Mouse (Mus musculus) B cell, adult 2 months (primary cell): Measurements from ENCODE around the gene Tas1r3.
A peak's percentile ranks its signal among the peaks of the same experiment; 100 is the strongest.

Experiments used
- DNase-seq, 2 experiments: peaks; one replicate each; pipeline ENCODE4 v3.0.0; 2022

The Tas1r3 gene

GRCm38 (mm10) chr4:155863001-155863400, at the start of gene Tas1r3:
TSS of gene Tas1r3 (minus strand) at chr4:155863362.
- no peak for DNase-seq

DNA sequence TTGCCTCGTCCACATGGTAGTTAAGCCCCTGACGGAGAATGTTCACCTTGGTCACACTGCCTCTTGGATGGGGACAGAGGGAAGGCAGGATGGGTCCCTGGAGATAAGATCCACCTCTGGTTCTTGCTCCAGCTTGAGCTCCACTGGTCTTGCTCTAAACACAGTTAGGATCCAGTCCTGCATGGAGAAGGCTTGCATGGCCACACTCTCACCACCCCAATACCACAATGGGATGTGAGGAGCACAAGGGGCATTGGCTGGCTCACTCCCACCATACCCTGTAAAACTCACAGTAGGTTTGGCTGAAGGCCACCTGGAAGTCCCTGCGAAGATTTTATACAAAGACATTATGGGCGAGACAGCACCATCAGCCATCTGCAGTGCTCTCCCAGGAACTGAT, 45.6 kb upstream of the Tas1r3 start:
- no peak for DNase-seq

GRCm38 (mm10) chr4:155908281-155908680, 45.1 kb upstream of the Tas1r3 start:
- DNase-seq, result peak in 1 of 2 experiments; percentile 0

DNA sequence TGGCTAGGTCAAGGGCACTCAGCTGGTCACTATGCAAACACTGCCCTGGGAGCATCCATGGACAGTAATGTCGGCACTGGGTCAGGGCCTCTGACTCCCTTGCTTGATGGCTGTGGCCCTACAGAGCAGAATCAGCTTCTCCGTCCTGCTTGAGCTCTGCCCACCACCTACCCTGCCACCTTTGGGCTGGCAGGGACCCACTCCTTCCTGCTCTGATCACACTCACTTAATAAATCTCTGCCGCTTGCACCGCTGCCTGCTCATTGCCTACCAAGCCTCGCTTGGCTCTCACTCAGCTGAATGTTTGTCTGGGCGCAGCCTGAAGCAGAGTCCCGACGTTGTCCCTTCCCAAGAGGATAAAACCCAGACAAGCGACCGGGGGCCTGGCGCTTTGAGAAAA, 43.8 kb upstream of the Tas1r3 start:
- no peak for DNase-seq

- peak in 1 of 2 experiments; percentile 0 for DNase-seq
These were observed 43.0 kb upstream of the Tas1r3 start for GRCm38 (mm10) chr4:155906125-155906524.

DNA sequence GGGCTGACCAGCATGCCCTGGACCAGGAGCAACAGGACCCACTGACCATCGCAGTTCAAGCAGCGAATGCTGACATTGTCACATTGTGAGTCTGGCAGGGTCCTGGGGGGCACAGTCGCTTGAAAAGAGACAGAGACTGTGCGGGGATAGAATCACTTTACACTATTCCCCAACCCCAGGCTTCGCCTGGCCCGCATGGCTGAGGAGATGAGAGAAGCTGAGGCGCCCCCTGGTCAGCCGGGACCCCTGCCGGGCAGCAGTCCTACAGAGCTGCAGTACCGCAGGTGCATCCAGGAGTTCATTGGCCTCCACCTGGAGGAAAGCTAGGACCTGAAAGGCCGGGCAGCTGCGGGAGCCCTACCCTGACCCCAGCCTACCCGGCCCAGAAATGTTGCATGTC, 42.5 kb upstream of the Tas1r3 start:
- DNase-seq, result peak in 1 of 2 experiments; percentile 1

DNA sequence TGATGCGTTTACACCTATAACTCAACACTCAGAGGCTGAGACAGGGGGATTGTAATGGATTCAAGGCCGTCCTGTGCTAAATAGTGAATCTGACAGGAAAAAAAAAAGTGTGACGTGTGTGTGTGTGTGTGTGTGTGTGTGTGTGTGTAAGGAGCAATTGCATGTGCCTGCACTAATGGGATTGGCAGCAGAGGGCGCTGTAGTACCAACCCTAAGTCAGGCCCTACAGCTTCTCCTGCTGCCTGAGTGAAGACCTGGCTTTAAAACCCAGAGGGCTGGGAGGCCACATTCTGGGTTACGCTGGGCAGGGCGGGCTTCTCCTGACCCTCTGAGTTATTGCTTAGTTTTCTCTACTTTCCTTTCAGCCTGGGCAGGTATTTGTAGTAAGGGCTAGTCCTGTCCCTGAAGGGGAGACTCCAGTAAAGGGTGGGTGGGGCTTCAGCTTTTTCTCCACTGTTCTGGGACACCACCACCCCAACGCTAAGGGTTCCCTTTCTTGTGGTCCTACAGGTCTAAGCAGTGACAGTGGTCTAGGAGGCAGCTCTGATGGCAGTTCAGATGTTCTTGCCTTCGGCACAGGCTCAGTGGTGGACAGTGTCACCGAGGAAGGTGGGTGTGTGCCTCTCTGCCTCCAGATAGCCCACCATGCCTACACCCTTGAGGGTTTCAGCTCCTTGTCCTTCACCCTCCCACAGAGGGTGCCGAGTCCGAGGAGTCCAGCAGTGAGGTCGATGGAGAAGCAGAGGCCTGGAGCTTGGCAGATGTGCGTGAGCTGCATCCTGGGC, 41.3 kb upstream of the Tas1r3 start:
- DNase-seq, result peak in 1 of 2 experiments; percentile 33

- DNase-seq, result peak in 1 of 2 experiments; percentile 0
These were observed 40.1 kb upstream of the Tas1r3 start for GRCm38 (mm10) chr4:155903246-155903645.

DNA sequence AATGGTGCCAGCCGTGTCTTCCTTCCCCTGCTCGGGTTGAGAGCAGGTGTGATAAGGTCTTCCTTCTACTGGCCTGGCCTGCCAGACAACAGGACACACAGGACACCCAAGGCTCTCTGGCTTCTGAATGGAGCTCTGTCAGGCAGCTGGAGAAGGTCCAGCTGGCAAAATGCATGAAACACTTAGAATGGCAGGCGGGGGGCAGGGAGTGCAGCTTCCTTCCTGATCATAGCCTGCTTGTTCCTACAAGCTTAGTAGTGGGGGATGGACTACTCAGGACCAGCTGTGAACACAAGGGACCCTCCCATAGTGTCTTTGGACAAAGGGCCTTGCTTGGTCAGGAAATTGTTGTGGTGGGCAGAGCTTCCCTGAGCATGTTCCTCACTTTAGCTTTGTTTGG, 38.0 kb upstream of the Tas1r3 start:
- no peak for DNase-seq

- DNase-seq, result no peak
These were observed 36.2 kb upstream of the Tas1r3 start for GRCm38 (mm10) chr4:155899355-155899754.

DNA sequence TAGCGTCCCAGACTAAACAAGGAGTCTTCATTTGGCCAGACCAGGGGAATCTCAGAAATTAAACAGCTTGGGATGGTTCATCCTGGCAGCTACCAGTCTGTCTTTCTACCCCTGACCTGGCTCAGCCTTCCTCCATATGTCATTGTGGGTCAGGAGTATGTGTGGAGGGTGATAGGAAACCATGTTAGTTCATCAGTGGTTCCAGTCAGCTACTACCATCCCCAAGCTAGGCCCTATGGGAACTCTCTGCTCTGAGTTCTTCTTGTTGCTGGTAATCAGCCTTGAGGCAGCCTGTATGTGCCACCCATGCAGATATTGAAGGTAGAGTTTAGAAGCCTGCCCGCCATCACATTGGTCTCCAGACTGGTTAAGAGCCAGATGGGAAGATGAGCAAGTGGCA, 35.2 kb upstream of the Tas1r3 start:
- no peak for DNase-seq

GRCm38 (mm10) chr4:155896461-155896860, 33.3 kb upstream of the Tas1r3 start:
- no peak for DNase-seq

DNA sequence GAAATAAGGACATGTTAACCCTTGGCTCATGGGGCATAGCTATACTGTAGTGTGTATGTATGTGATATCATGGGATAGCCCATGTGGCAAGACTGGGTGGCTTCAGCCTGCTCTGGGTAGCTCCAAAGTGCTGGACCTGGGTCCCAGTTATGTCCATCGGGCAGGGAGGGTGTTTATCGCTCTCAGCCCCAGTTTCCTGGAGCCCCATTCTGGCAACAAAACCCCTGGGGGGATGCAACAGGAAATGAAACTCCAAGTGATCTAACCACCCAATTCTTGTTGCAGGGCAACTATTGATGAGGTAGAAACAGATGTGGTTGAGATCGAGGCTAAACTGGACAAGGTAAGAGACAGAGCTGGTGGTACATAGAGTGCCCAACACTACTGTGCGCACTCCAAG, 32.7 kb upstream of the Tas1r3 start:
- DNase-seq, result peak; percentile 57 to 69

GRCm38 (mm10) chr4:155895216-155895615, 32.1 kb upstream of the Tas1r3 start:
- peak; percentile 0 for DNase-seq

DNA sequence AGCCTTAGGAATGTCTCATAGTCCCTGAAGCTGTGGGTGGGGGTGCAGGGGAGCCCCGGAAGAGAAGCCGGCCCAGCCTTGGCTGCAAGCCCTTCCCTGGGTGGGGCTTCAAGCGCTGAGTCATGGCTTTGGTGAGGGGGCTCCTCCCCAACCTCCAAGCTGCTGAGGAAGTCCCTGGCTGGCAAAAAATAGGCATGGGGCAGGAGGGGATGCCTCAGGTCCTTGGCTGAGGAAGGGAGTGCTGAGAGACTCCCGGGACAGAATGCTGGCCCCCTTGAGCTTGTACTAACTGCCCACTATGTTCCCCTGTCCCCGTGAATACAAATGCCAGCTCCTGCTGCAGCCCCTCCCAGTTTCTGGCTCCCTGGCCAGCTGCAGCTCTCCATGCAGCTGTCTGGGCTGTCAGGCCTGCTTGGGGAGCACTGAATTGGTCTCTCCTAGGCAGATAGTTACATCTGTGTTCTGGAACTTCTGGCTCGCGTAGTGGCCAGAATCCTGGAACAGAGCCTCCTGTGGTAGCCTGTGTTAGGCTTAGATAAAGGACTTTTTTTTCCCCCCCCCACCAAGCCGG, 31.2 kb upstream of the Tas1r3 start:
- peak; percentile 5 to 11 for DNase-seq

DNA sequence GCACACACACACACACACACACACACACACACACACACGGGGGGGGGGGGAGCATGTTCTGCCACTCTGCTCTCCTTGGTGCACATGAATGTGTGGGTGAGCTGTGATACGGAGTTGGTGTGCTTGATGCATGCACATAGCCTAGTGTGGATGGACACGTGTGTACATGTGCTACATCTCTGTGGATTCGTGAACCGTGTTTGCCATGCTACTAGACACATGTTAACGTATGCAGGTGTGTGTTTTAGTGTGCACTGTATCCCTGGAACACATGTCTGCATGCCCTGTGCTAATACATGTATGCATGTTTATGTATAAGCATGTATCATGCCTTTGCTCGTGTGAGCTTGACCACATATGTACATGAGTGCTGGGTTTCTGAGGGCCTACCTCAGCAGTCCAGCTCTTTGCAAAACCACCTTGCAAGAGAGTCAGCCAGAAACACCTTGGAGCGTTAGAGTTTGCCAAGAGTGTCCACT, 30.1 kb upstream of the Tas1r3 start:
- DNase-seq, result peak; percentile 0 to 1

DNA sequence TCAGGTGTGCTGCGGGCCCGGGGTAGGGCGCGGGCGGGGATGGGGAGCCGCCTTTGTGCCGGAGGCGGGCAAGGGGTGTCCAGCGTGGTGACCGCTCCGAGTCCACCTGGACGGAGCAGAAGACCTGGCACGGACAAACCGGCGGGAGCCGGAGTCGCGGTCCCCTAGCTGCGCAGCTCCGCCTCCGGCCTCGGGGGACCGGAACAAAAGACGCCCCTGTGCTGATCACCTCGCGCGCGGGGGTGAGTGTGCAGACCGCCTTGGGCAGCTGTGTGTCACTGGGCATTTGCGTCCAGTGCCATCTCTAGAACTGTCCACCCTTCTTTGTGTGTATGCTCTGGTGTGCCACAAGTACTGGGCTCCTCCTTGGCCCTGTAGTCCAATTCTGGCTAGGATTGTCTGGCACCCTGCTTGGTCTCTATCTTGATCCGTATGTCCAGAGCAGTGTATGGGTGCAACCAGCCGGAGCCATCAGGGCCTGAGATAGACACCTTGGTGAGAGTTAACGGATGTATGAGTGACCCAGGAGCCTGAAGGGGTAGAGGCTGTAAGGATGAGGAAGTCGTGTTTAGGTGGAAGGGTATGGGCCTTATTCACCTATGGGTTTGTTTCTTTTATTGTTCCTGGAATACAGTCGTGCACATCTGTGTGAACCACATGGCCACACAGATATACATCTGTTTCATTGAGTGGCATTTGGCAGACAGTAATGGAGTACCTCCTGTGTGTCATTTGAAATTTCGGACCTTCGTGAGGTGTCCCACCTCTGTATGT, 29.5 kb upstream of the Tas1r3 start:
- peak; percentile 56 to 57 for DNase-seq

- peak; percentile 85 for DNase-seq
These were observed 28.9 kb upstream of the Tas1r3 start for GRCm38 (mm10) chr4:155892017-155892416.

GRCm38 (mm10) chr4:155891551-155892001, 28.4 kb upstream of the Tas1r3 start, which contains the start of the genes Pusl1 and Acap3:
TSS of gene Pusl1 (minus strand) at chr4:155891781.
TSS of gene Acap3 (plus strand) at chr4:155891822.
- peak; percentile 98 for DNase-seq

DNA sequence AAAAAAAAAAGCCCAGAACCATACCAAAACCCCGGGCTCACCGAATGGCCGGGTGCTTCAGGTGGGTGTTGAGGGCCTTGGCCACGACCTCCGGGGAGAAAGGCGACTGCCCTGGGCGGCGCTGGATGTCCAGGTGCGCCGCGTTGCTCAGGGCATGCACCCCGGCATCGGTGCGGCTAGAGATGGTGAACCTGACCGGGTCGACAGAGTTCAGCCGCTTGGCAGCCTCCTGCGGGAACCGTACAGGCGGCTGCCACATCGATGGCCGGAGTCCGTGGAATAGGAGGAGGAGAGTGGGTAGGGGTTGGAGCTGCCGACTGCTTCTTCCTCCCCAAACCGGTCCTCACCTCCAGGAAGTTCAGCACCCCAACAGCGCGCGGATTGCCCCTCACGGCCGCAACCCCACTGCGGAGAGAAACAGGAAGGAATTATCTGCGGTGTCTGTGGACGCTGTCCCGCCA, 27.9 kb upstream of the Tas1r3 start:
- no peak for DNase-seq

DNA sequence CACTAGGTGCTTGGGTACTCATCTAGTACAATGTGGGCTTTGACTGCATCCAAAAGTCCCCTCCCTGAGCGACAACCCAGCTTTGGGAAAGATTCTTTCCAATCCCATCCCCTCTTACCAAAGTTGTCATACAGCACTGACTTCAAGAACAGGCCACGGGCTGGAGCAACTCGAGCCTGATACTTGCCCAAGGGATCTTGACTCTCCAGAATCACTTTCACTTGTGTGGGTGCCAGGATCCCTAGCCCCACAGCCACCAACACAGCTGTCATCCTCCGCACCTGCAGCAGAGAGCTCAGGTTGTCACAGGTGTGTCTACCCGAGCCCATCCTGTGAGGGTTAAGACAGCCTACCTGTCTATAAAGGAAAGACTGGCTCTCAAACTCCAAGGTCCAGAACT, 26.2 kb upstream of the Tas1r3 start:
- peak in 1 of 2 experiments; percentile 0 for DNase-seq

- peak in 1 of 2 experiments; percentile 0 for DNase-seq
These were observed 25.0 kb upstream of the Tas1r3 start for GRCm38 (mm10) chr4:155888181-155888580.

- DNase-seq, result no peak
These were observed 24.5 kb upstream of the Tas1r3 start for GRCm38 (mm10) chr4:155887674-155888073.
